Mouse (Mus musculus): ENCODE measurements around the gene Ifnlr1. TPM values are rescaled to one million over a fixed set of nuclear protein-coding genes. Genes with fewer than 3 reads are reported as not detected.
A peak's percentile ranks its signal among the peaks of the same experiment; 100 is the strongest.

The Ifnlr1 gene
- polyA plus RNA-seq, 2 experiments = 1.1 to 3.1 TPM

GRCm38 (mm10) chr4:135674993-135675392, 11.1 kb upstream of the Ifnlr1 start:
- Histone ChIP-seq H3K36me3 (ENCODE audit: control insufficient read depth, insufficient read depth, low read length) (no peaks in the 10 kb centered on the region), H3K9me3 (ENCODE audit: control insufficient read depth, low read length) (no peaks in the 10 kb centered on the region), H3K4me1 (ENCODE audit: control insufficient read depth, insufficient read depth, low read length) (peaks cover 14% of the 10 kb centered on the region), H3K9ac (ENCODE audit: low read depth, low read length, severe bottlenecking) (no peak overlapping the region), H3K27ac (replicated peaks; ENCODE audit: low read depth, low read length) (no peak overlapping the region), H3K4me2 (replicated peaks; ENCODE audit: low read depth, low read length, severe bottlenecking) (no peak overlapping the region), H3K4me3 (replicated peaks; ENCODE audit: low read length) (no peak overlapping the region), H3K27me3 (ENCODE audit: control insufficient read depth, insufficient read depth, low read length) (no peaks in the 10 kb centered on the region)
- no peak for TF ChIP-seq POLR2A (IDR thresholded peaks at IDR 0.05; ENCODE audit: borderline replicate concordance, extremely low read depth, insufficient read depth, insufficient read length)
- DNase-seq (ENCODE audit: low spot score) = no peak
- no peak for ATAC-seq (ENCODE audit: low FRiP score, low read depth)
- WGBS = 60% methylated on average over 9 of the region's 9 CpGs

GRCm38 (mm10) chr4:135676476-135676875, 9.6 kb upstream of the Ifnlr1 start:
- Histone ChIP-seq H3K4me2 (replicated peaks; ENCODE audit: low read depth, low read length, severe bottlenecking) (no peak overlapping the region), H3K27ac (replicated peaks; ENCODE audit: low read depth, low read length) (no peak overlapping the region), H3K36me3 (ENCODE audit: control insufficient read depth, insufficient read depth, low read length) (no peaks in the 10 kb centered on the region), H3K9ac (ENCODE audit: low read depth, low read length, severe bottlenecking) (no peak overlapping the region), H3K9me3 (ENCODE audit: control insufficient read depth, low read length) (no peaks in the 10 kb centered on the region), H3K27me3 (ENCODE audit: control insufficient read depth, insufficient read depth, low read length) (no peaks in the 10 kb centered on the region), H3K4me1 (ENCODE audit: control insufficient read depth, insufficient read depth, low read length) (peaks cover 17% of the 10 kb centered on the region), H3K4me3 (replicated peaks; ENCODE audit: low read length) (no peak overlapping the region)
- no peak for ATAC-seq (ENCODE audit: low FRiP score, low read depth)
- no peak for DNase-seq (ENCODE audit: low spot score)
- WGBS = 60% methylated on average over 5 of the region's 5 CpGs
- TF ChIP-seq POLR2A (IDR thresholded peaks at IDR 0.05; ENCODE audit: borderline replicate concordance, extremely low read depth, insufficient read depth, insufficient read length) = no peak

DNA sequence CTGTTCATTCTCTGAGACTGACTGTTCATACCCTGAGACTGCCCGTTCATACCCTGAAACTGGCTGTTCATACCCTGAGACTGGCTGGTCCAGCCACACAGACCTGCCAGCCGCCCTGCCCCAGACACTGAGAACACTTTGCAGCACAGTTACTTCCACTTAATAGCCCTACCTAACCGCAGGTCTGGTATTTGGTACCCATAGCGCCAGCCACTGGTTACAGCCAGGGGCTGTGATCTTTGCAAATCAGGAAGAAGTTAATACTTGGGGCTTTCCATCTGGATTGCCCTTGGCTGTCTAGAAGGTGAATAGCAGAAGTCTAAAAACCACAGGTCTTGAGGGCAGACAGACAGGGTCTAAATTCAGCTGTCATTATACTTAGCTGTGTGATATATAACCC, 6.8 kb upstream of the Ifnlr1 start:
- Histone ChIP-seq H3K4me2 (replicated peaks; ENCODE audit: low read depth, low read length, severe bottlenecking) (no peak overlapping the region), H3K27ac (replicated peaks; ENCODE audit: low read depth, low read length) (no peak overlapping the region), H3K4me1 (ENCODE audit: control insufficient read depth, insufficient read depth, low read length) (peaks cover 7% of the 10 kb centered on the region; the same call in 1 of the 2 replicates), H3K9me3 (ENCODE audit: control insufficient read depth, low read length) (no peaks in the 10 kb centered on the region), H3K27me3 (ENCODE audit: control insufficient read depth, insufficient read depth, low read length) (no peaks in the 10 kb centered on the region), H3K9ac (ENCODE audit: low read depth, low read length, severe bottlenecking) (no peak overlapping the region), H3K4me3 (replicated peaks; ENCODE audit: low read length) (no peak overlapping the region), H3K36me3 (ENCODE audit: control insufficient read depth, insufficient read depth, low read length) (no peaks in the 10 kb centered on the region)
- ATAC-seq (ENCODE audit: low FRiP score, low read depth) (no peak), DNase-seq (ENCODE audit: low spot score) (no peak)
- no peak for TF ChIP-seq POLR2A (IDR thresholded peaks at IDR 0.05; ENCODE audit: borderline replicate concordance, extremely low read depth, insufficient read depth, insufficient read length)
- WGBS = 54% methylated on average over 4 of the region's 4 CpGs

DNA sequence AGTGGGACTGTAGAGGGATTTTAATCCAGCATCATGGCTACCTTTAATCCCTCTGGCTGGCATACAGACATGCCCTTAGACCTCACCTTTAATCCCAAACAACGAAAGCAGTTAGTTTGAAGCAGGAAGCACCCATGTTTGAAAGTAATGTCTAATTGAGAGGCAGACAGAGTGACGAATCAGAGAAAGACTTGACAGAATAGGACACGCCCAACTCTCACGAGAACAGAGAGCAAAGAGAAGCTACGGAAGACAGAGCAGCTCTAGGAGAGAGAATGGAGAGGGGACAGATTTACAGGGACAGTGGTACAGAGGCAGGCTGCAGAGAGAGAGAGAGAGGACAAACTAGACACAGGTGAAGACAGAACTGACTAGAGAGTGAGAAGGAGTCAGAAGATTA, 4.3 kb upstream of the Ifnlr1 start:
- Histone ChIP-seq H3K27ac (replicated peaks; ENCODE audit: low read depth, low read length) (no peak overlapping the region), H3K36me3 (ENCODE audit: control insufficient read depth, insufficient read depth, low read length) (no peaks in the 10 kb centered on the region), H3K4me2 (replicated peaks; ENCODE audit: low read depth, low read length, severe bottlenecking) (no peak overlapping the region), H3K9ac (ENCODE audit: low read depth, low read length, severe bottlenecking) (no peak overlapping the region), H3K4me3 (replicated peaks; ENCODE audit: low read length) (no peak overlapping the region), H3K4me1 (ENCODE audit: control insufficient read depth, insufficient read depth, low read length) (peaks cover 10% of the 10 kb centered on the region), H3K27me3 (ENCODE audit: control insufficient read depth, insufficient read depth, low read length) (peaks cover 19% of the 10 kb centered on the region), H3K9me3 (ENCODE audit: control insufficient read depth, low read length) (no peaks in the 10 kb centered on the region)
- no peak for ATAC-seq (ENCODE audit: low FRiP score, low read depth)
- TF ChIP-seq POLR2A (IDR thresholded peaks at IDR 0.05; ENCODE audit: borderline replicate concordance, extremely low read depth, insufficient read depth, insufficient read length) = no peak
- WGBS = 75% methylated on average over 5 of the region's 5 CpGs
- DNase-seq (ENCODE audit: low spot score) = no peak

DNA sequence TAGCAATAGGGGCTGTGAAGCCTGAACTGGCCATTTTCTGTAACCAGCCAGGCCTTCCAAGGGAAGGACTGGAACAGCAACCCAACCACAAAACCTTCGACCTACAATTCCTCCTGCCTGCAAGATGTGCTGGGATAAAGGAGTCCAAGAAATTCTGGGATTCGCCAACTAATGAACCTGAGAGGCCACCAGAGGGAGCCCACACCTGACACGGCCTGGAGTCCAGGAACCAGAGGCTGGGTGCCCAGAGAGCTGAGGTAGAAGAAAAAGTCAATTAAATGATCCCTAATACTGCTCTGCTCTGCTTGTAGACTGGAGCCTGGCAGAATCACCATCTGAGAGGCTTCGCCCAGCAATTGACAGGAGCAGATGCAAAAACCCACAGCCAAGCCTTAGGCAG, 2.5 kb upstream of the Ifnlr1 start:
- H3K4me2 ChIP-seq (replicated peaks; ENCODE audit: low read depth, low read length, severe bottlenecking) = no peak overlapping the region
- H3K4me3 ChIP-seq (replicated peaks; ENCODE audit: low read length) = no peak overlapping the region
- H3K9ac ChIP-seq (ENCODE audit: low read depth, low read length, severe bottlenecking) = no peak overlapping the region
- DNase-seq (ENCODE audit: low spot score) (peak; percentile 44), ATAC-seq (ENCODE audit: low FRiP score, low read depth) (no peak; the same call in 1 of the 2 replicates)
- H3K4me1 ChIP-seq (ENCODE audit: control insufficient read depth, insufficient read depth, low read length) = peaks cover 11% of the 10 kb centered on the region
- WGBS = 29% methylated on average over 4 of the region's 4 CpGs
- H3K9me3 ChIP-seq (ENCODE audit: control insufficient read depth, low read length) = no peaks in the 10 kb centered on the region
- peaks cover 34% of the 10 kb centered on the region for H3K27me3 ChIP-seq (ENCODE audit: control insufficient read depth, insufficient read depth, low read length)
- no peak overlapping the region for H3K27ac ChIP-seq (replicated peaks; ENCODE audit: low read depth, low read length)
- no peaks in the 10 kb centered on the region for H3K36me3 ChIP-seq (ENCODE audit: control insufficient read depth, insufficient read depth, low read length)
- TF ChIP-seq POLR2A (IDR thresholded peaks at IDR 0.05; ENCODE audit: borderline replicate concordance, extremely low read depth, insufficient read depth, insufficient read length) = no peak

DNA sequence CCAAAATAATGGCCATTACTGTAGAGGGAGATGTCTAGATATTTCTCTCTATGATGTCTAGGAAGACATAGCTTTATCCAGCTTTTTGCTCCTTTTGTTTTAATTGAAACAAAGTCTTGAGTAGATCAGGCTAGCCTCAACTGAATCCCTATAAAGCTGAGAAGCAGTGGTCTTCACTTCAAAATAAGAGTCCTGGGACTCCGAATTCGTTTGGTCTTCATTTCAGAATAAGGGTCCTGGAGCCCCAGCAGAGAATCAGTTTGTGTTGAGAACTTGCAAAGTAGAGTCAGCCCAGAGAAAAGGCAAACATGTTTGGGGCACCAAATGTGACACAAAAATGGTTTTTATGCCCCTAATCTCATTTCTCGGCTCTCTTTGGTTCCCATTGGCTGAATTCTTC, 1.4 kb upstream of the Ifnlr1 start:
- H3K4me1 ChIP-seq (ENCODE audit: control insufficient read depth, insufficient read depth, low read length) = peaks cover 9% of the 10 kb centered on the region
- H3K36me3 ChIP-seq (ENCODE audit: control insufficient read depth, insufficient read depth, low read length) = no peaks in the 10 kb centered on the region
- DNase-seq (ENCODE audit: low spot score) (no peak), ATAC-seq (ENCODE audit: low FRiP score, low read depth) (no peak)
- peaks cover 34% of the 10 kb centered on the region for H3K27me3 ChIP-seq (ENCODE audit: control insufficient read depth, insufficient read depth, low read length)
- TF ChIP-seq POLR2A (IDR thresholded peaks at IDR 0.05; ENCODE audit: borderline replicate concordance, extremely low read depth, insufficient read depth, insufficient read length) = no peak
- no peak overlapping the region for H3K9ac ChIP-seq (ENCODE audit: low read depth, low read length, severe bottlenecking)
- no peak overlapping the region for H3K27ac ChIP-seq (replicated peaks; ENCODE audit: low read depth, low read length)
- H3K9me3 ChIP-seq (ENCODE audit: control insufficient read depth, low read length) = no peaks in the 10 kb centered on the region
- WGBS = 40% methylated on average over 3 of the region's 3 CpGs
- H3K4me3 ChIP-seq (replicated peaks; ENCODE audit: low read length) = no peak overlapping the region
- H3K4me2 ChIP-seq (replicated peaks; ENCODE audit: low read depth, low read length, severe bottlenecking) = no peak overlapping the region
